Mouse (Mus musculus) heart, postnatal 0 days (tissue): ENCODE measurements around the gene Maneal.

Source experiments
- CTCF ChIP-seq: IDR thresholded peaks from 2 replicates; pipeline ENCODE4 v1.5.1; 2016; ENCODE audit warnings: antibody characterized with exemption, control low read depth, low read depth
- EP300 ChIP-seq: IDR thresholded peaks from 2 replicates; pipeline ENCODE4 v1.6.1; 2016; ENCODE audit warnings: antibody characterized with exemption, low read depth

DNA sequence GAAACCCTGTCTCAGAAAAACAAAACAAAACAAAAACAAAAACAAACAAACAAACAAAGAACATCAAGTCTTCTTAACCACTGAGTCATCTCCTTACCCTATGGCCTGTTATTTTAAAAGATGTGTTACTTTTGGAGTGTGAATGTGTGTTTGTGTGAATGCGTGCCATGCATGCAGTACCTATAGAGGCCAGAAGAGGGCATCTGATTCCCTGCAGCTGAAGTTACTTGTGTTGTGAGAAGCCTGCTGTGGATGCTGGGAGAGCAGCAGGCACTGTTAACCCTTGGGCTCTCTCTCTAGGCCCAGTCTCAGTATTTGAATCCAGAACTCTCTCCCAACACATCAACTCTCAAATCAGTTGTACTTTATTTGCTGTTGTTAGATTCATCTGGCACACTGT lies 10.7 kb upstream of the Maneal start:
- TF ChIP-seq CTCF (no peak), EP300 (no peak)
